Mouse (Mus musculus) thymus, adult 18-20 months (tissue): Measurements from ENCODE around the gene Golgb1.

ENCODE experiments used
- DNase-seq, 2 experiments: peaks; one replicate each; pipeline ENCODE4 v3.0.0; 2022; ENCODE audit warnings: mixed read lengths in 2 of 2

Golgb1 gene

GRCm38 (mm10) chr16:36946459-36947159 is 71.7 kb downstream of the Golgb1 start:
- DNase-seq, result no peak

- no peak for DNase-seq
These were observed 72.8 kb downstream of the Golgb1 start for GRCm38 (mm10) chr16:36947646-36948197.

- no peak for DNase-seq
These were observed 74.8 kb downstream of the Golgb1 start for GRCm38 (mm10) chr16:36949614-36950336.

DNA sequence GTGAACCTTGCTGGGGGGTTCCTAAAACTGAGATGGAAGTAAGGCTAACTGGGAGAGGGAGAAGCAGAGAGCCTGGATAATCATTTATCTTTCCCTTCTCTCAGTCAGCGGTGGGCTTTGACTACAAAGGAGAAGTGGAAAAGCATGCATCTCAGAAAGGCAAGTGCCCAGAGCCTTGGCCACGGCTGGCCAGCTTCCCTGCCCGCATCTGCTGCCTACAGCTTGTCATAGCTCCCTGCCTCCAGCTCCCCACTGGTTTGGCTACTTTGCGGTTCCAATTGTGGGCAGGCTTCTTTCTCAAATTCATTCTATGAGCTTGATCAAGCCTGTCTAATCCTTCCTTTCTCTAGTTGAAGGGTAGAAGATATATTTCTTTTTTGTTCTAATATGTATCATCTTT is 76.1 kb downstream of the Golgb1 start:
- no peak for DNase-seq

GRCm38 (mm10) chr16:36955106-36955505 is 80.2 kb downstream of the Golgb1 start:
- no peak for DNase-seq

DNA sequence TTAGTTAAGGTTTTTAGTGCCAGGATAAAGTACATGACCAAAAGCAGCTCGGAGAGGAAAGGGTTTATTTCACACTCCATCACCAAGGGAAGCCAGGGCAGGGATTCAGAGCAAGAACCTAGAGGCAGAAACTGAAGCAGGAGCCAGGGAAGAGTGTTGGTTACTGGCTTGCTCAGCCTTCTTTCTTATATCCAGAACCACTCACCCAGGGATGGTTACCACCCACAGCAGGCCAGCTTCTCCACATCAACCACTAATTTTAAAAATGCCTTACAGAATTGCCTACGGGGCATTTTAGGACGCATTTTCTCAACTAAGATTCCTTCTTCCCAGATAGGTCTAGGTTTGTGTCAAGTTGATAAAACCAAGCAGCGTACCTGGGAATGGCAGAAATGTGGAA is 88.5 kb downstream of the Golgb1 start:
- no peak for DNase-seq

- DNase-seq, result no peak
These were observed 104.2 kb downstream of the Golgb1 start for GRCm38 (mm10) chr16:36979127-36979526.
